Mouse (Mus musculus) kidney, embryonic 15.5 days (tissue): ENCODE results near the gene Il18. TPM values are rescaled to one million over a fixed set of nuclear protein-coding genes. Genes with fewer than 3 reads are reported as not detected.

Source experiments
- ATAC-seq: fragments of 200-750 bp; cut with Nextera tagmentation; replicated peaks from 2 replicates; pipeline ENCODE4 v1.8.0; 2017; ENCODE audit warnings: moderate TSS enrichment; ENCODE audit not compliant: low FRiP score
- H3K27ac ChIP-seq: fragments of 300-500 bp; sonication (generic); 2 replicates; pipeline ENCODE4 v1.5.1; 2015; ENCODE audit warnings: mild to moderate bottlenecking, inconsistent platforms
- H3K27me3 ChIP-seq: fragments of 300-500 bp; sonication (generic); 2 replicates; pipeline ENCODE4 v1.6.1; 2015; ENCODE audit warnings: inconsistent platforms
- H3K36me3 ChIP-seq: fragments of 300-500 bp; sonication (generic); 2 replicates; pipeline ENCODE4 v1.6.1; 2015; ENCODE audit warnings: inconsistent platforms
- H3K4me1 ChIP-seq: fragments of 300-500 bp; sonication (generic); 2 replicates; pipeline ENCODE4 v1.6.1; 2015; ENCODE audit warnings: inconsistent platforms
- H3K4me2 ChIP-seq: fragments of 300-500 bp; sonication (generic); 2 replicates; pipeline ENCODE4 v1.6.1; 2015; ENCODE audit warnings: moderate library complexity, mild to moderate bottlenecking, inconsistent platforms
- H3K4me3 ChIP-seq: fragments of 300-500 bp; sonication (generic); replicated peaks from 2 replicates; pipeline ENCODE4 v1.5.1; 2015; ENCODE audit warnings: mild to moderate bottlenecking, inconsistent platforms
- H3K9ac ChIP-seq: fragments of 300-500 bp; sonication (generic); 2 replicates; pipeline ENCODE4 v1.6.1; 2015; ENCODE audit warnings: mild to moderate bottlenecking, inconsistent platforms
- H3K9me3 ChIP-seq: fragments of 300-500 bp; sonication (generic); replicated peaks from 2 replicates; pipeline ENCODE4 v1.6.1; 2016; ENCODE audit warnings: inconsistent platforms
- WGBS: fragments of 180-500 bp; shearing (Covaris S2); methylation state at CpG from one replicate; pipeline ENCODE4 v1.1.7; 2015; ENCODE audit warnings: mixed read lengths; 5-methylcytosine and 5-hydroxymethylcytosine counted together
- polyA plus RNA-seq: library from polyadenylated mRNA; unstranded; fragments of >200 nt; fragmentation: Nextera tagmentation; extraction: Ambion mirVana; gene quantifications from 2 replicates; pipeline ENCODE4 v1.2.1, GENCODE M21; 2015

Gene Il18
- 1.7 and 3.0 TPM in 2 replicates for polyA plus RNA-seq

DNA sequence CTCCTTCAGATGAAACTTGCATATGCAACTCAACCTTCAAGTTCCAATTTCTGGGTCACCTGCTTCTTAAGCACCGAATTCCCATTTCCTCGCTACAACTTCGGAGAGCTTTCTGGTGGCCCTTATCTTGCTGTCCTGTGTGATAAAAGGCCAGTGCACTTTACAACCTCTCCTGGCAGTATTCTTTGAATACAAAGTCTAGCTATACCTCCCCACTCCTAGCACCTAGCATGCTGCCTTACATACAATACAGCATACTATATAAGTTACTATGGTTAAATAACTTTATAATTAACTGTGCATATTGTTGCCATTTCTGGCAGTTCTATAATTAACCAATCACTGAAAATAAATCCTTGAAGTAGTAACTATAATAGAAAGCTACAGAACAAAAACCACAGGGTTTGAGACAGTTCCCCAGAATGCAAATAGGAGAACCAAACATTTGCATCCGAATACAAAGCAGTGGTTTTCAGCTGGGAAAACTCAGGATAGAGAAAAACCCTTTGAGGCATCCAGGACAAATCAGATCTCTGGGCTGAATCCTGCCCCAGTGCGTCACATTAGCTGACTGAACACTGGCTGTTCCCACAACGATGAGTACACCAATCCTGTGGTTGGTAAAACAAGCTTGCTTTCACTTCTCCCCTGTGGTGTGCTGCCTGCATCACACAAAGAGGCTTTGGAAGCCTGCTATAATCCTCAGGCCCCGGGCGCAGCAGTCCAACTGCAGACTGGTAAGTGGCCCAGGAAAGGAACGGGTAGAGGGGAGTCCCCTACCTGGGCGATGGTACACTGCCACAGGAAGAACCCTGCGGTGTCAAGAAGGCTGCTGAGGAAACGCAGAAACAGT lies at the start of gene Il18:
Gene Il18, plus strand, starts transcription at position 587 of the 853 bp plus-strand sequence.
- Histone ChIP-seq H3K4me3 (no peak within 1 kb of the TSS), H3K27ac (no peak within 1 kb of the TSS), H3K9ac (no peak within 1 kb of the TSS), H3K36me3 (no peaks in the 10 kb centered on the region), H3K4me1 (no peaks in the 10 kb centered on the region), H3K4me2 (peak within 1 kb of the TSS; percentile 33; the same call in 1 of the 2 replicates), H3K27me3 (no peaks in the 10 kb centered on the region), H3K9me3 (no peaks in the 10 kb centered on the region)
- ATAC-seq: no peak
- 32% methylated on average over 12 of the region's 12 CpGs for WGBS

DNA sequence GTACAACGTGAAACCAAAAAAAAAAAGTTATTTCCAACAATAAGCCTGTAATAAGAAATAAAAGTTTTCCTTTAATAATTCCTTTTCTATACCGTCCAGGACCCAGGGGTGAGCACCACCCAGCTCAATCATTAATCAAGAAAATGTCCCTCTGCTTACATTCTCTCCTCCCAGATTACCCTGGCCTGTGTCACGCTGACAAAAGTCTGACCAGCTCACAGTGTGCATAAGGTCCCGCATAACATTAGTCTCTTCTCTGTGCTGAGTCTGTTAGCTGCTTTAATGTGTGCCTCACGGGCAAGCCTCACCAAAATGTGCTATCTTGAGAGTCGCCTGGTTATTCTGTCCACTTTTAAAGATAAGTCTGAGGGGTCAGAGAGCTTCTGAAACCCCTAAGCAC lies 49.2 kb upstream of the Il18 start:
- 45% methylated on average over 6 of the region's 6 CpGs for WGBS
- no peaks in the 10 kb centered on the region for H3K9me3 ChIP-seq
- H3K9ac ChIP-seq: no peak overlapping the region
- no peak for ATAC-seq
- H3K36me3 ChIP-seq: no peaks in the 10 kb centered on the region
- no peak overlapping the region for H3K4me3 ChIP-seq
- H3K4me1 ChIP-seq: peaks cover 10% of the 10 kb centered on the region
- H3K27me3 ChIP-seq: no peaks in the 10 kb centered on the region
- peak overlapping the region; percentile 54 for H3K27ac ChIP-seq
- H3K4me2 ChIP-seq: no peak overlapping the region

DNA sequence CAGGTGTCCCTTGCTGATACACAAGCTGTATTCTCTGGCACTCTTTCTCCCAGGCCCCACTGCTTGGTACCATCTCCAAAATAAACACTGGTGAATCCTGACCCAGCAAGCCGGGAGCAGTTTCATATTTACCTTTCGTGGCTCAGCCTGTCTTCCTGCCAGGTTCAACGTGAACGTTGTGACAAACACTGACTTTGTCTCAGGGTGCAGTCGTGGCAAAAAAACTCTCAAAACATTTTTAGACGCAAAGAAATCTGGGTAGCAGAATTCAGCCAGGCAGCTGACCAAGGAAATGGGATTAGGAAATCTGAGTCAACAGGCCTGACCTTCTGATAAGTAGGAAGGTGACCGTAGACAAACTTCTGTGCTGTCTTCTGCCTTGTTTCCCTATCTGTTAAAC lies 47.1 kb upstream of the Il18 start:
- Histone ChIP-seq H3K9me3 (no peaks in the 10 kb centered on the region), H3K36me3 (no peaks in the 10 kb centered on the region), H3K4me1 (peaks cover 10% of the 10 kb centered on the region), H3K27me3 (no peaks in the 10 kb centered on the region), H3K4me3 (no peak overlapping the region), H3K27ac (no peak overlapping the region), H3K9ac (no peak overlapping the region), H3K4me2 (no peak overlapping the region)
- no peak for ATAC-seq
- 65% methylated on average over 7 of the region's 7 CpGs for WGBS

GRCm38 (mm10) chr9:50515462-50515861 lies 39.2 kb upstream of the Il18 start:
- Histone ChIP-seq H3K9ac (no peak overlapping the region), H3K36me3 (no peaks in the 10 kb centered on the region), H3K27ac (0 out of 2 replicates have a peak overlapping the region, but pooled peaks have one; percentile 13), H3K9me3 (no peaks in the 10 kb centered on the region), H3K4me1 (no peaks in the 10 kb centered on the region), H3K4me2 (no peak overlapping the region), H3K27me3 (no peaks in the 10 kb centered on the region), H3K4me3 (no peak overlapping the region)
- WGBS: 79% methylated on average over 5 of the region's 5 CpGs
- peak; percentile 40; the same call in 1 of the 2 replicates for ATAC-seq

DNA sequence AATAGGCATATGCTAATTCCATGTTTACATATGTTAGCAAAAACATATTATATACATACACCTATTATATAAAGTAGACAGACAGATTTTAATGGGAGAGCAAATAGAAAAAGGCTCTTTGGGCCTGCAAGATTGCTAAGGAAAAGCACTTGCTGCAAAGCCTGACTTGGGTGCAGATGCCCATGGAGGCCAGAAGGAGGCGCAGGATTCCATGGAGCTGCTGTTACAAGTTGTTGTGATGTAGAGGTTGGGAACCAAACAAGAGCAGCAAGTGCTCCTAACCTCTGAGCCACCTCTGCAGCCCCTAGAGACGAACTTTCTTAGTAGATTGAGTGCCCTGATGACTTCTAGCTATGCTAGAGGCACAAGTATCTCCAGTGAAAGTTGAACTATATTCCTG lies 35.8 kb upstream of the Il18 start:
- ATAC-seq: no peak
- H3K4me2 ChIP-seq: no peak overlapping the region
- H3K27me3 ChIP-seq: no peaks in the 10 kb centered on the region
- H3K9me3 ChIP-seq: no peaks in the 10 kb centered on the region
- WGBS: 22% methylated on average over 2 of the region's 2 CpGs
- H3K4me3 ChIP-seq: no peak overlapping the region
- no peak overlapping the region for H3K27ac ChIP-seq
- no peaks in the 10 kb centered on the region for H3K4me1 ChIP-seq
- no peak overlapping the region for H3K9ac ChIP-seq
- H3K36me3 ChIP-seq: peaks cover 9% of the 10 kb centered on the region; the same call in 1 of the 2 replicates

DNA sequence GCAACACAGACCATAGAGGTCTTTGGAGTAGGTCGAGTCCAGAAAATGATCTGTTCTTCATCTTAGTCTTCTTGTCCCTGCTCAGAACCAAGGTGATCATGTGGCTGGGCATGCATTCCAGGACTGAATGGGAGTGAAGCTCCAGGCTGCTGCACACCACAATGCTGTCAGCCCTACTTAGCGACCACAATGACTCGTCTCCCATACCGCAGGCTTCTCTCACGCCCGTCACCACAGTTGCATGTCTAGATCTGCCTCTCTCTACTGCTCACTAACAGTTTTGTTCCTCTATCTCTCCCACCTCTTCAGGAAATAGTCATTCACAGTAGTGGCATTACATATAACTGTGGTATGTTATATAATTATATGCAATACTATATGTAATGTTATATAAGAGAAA lies 33.9 kb upstream of the Il18 start:
- WGBS: 86% methylated on average over 6 of the region's 6 CpGs
- no peak for ATAC-seq
- Histone ChIP-seq H3K9me3 (no peaks in the 10 kb centered on the region), H3K36me3 (peaks cover 19% of the 10 kb centered on the region; the same call in 1 of the 2 replicates), H3K9ac (no peak overlapping the region), H3K4me3 (no peak overlapping the region), H3K27ac (no peak overlapping the region), H3K4me2 (no peak overlapping the region), H3K27me3 (no peaks in the 10 kb centered on the region), H3K4me1 (no peaks in the 10 kb centered on the region)

GRCm38 (mm10) chr9:50521562-50521961 lies 33.1 kb upstream of the Il18 start:
- H3K4me1 ChIP-seq: peaks cover under 1% of the 10 kb centered on the region; the same call in 1 of the 2 replicates

GRCm38 (mm10) chr9:50522574-50522973 lies 32.1 kb upstream of the Il18 start:
- Histone ChIP-seq H3K27me3 (no peaks in the 10 kb centered on the region), H3K4me3 (no peak overlapping the region), H3K9me3 (no peaks in the 10 kb centered on the region), H3K36me3 (peaks cover 19% of the 10 kb centered on the region; the same call in 1 of the 2 replicates), H3K9ac (no peak overlapping the region), H3K4me1 (peaks cover 6% of the 10 kb centered on the region), H3K27ac (no peak overlapping the region), H3K4me2 (no peak overlapping the region)
- 75% methylated on average over 5 of the region's 5 CpGs for WGBS
- no peak for ATAC-seq

More at GRCm38 (mm10) chr9:50521562-50521961, 33.1 kb upstream of the Il18 start:
- H3K9me3 ChIP-seq: no peaks in the 10 kb centered on the region
- H3K27ac ChIP-seq: no peak overlapping the region
- 64% methylated on average over 2 of the region's 2 CpGs for WGBS
- no peak for ATAC-seq
- H3K27me3 ChIP-seq: no peaks in the 10 kb centered on the region
- no peak overlapping the region for H3K4me2 ChIP-seq
- no peak overlapping the region for H3K4me3 ChIP-seq
- H3K9ac ChIP-seq: no peak overlapping the region
- H3K36me3 ChIP-seq: peaks cover 19% of the 10 kb centered on the region; the same call in 1 of the 2 replicates

DNA sequence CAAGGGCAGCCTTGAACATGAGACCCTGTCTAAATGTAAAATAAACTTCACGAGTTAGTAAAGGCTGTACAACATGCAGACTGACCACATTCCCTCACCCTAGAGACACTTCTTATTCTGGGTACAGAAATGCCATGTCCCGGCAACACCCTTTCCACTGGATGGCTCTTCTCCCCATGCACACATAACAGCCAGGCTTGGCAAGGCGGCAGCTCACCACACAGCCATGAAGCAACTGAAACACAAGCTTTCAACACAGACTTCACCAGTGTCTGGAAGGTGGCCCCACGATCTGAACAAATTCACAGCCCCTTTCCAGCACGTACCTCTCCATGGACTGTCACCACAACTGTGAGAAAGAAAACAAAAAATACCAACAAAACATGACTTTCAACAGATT lies 29.7 kb upstream of the Il18 start:
- Histone ChIP-seq H3K4me3 (no peak overlapping the region), H3K4me2 (no peak overlapping the region), H3K9ac (no peak overlapping the region), H3K9me3 (no peaks in the 10 kb centered on the region), H3K36me3 (peaks cover 19% of the 10 kb centered on the region; the same call in 1 of the 2 replicates), H3K4me1 (peaks cover 12% of the 10 kb centered on the region), H3K27me3 (no peaks in the 10 kb centered on the region), H3K27ac (no peak overlapping the region)
- no peak for ATAC-seq
- WGBS: 87% methylated on average over 5 of the region's 5 CpGs

GRCm38 (mm10) chr9:50525585-50525984 lies 29.0 kb upstream of the Il18 start:
- Histone ChIP-seq H3K27me3 (no peaks in the 10 kb centered on the region), H3K36me3 (peaks cover 19% of the 10 kb centered on the region; the same call in 1 of the 2 replicates), H3K4me1 (peaks cover 12% of the 10 kb centered on the region), H3K27ac (no peak overlapping the region), H3K4me3 (no peak overlapping the region), H3K9ac (no peak overlapping the region), H3K4me2 (no peak overlapping the region), H3K9me3 (no peaks in the 10 kb centered on the region)
- ATAC-seq: no peak
- 79% methylated on average over 5 of the region's 5 CpGs for WGBS

- H3K27me3 ChIP-seq: no peaks in the 10 kb centered on the region
- ATAC-seq: no peak
- peak overlapping the region; percentile 62 for H3K4me2 ChIP-seq
Measured at GRCm38 (mm10) chr9:50527860-50528259, 26.8 kb upstream of the Il18 start.

GRCm38 (mm10) chr9:50528293-50528892 lies 26.2 kb upstream of the Il18 start, which contains the start of gene Pts:
Gene Pts (minus strand): TSS chr9:50528724.
- H3K27me3 ChIP-seq: no peaks in the 10 kb centered on the region
- H3K9me3 ChIP-seq: no peaks in the 10 kb centered on the region
- peak within 1 kb of the TSS; percentile 62 for H3K9ac ChIP-seq
- WGBS: under 1% methylated on average over 54 of the region's 54 CpGs
- peaks cover 10% of the 10 kb centered on the region; the same call in 1 of the 2 replicates for H3K36me3 ChIP-seq
- H3K4me2 ChIP-seq: peak within 1 kb of the TSS; percentile 62
- ATAC-seq: peak; percentile 99
- peak within 1 kb of the TSS; percentile 69 for H3K4me3 ChIP-seq
- H3K27ac ChIP-seq: peak within 1 kb of the TSS; percentile 78
- peaks cover 12% of the 10 kb centered on the region for H3K4me1 ChIP-seq

More at GRCm38 (mm10) chr9:50527860-50528259, 26.8 kb upstream of the Il18 start:
- WGBS: 42% methylated on average over 7 of the region's 7 CpGs
- Histone ChIP-seq H3K4me3 (peak overlapping the region; percentile 69), H3K9ac (peak overlapping the region; percentile 62), H3K36me3 (peaks cover 10% of the 10 kb centered on the region; the same call in 1 of the 2 replicates), H3K27ac (no peak overlapping the region), H3K4me1 (peaks cover 12% of the 10 kb centered on the region), H3K9me3 (no peaks in the 10 kb centered on the region)
